In genomic region chr1:36496719-36497118, GRCm38 (mm10) we compare ENCODE assay signal across 13 mouse cellular contexts. TPM values are rescaled to one million over a fixed set of nuclear protein-coding genes. Genes with fewer than 3 reads are reported as not detected.
A peak's percentile ranks its signal among the peaks of the same experiment; 100 is the strongest.
DNase-seq lines count a peak whose midpoint lies in the region; ATAC-seq and TF ChIP-seq lines count a peak whose summit lies in the region.
"Had no signal": no experiment of that assay in that cellular context is flagged by ENCODE, and none has a peak within 500 bp of the region (broad histone marks: within the 10 kb centered on the region; RNA-seq: fewer than 3 reads in every experiment).

No protein-coding gene starts in this region.

- H3K4me2 ChIP-seq in heart, embryonic 11.5 days, result no peak overlapping the region
- H3K4me2 ChIP-seq in myocyte (ENCODE audit: low read depth), result peak overlapping the region; percentile 22
- H3K4me2 ChIP-seq: embryonic facial prominence, embryonic 15.5 days; hindbrain, embryonic 13.5 days; neural tube, embryonic 13.5 days had no signal

- H3K9me3 ChIP-seq in heart, embryonic 11.5 days (replicated peaks; ENCODE audit: control insufficient read depth, low read length), result no peaks in the 10 kb centered on the region
- H3K9me3 ChIP-seq: embryonic facial prominence, embryonic 15.5 days; hindbrain, embryonic 13.5 days; neural tube, embryonic 13.5 days had no signal

- no peak overlapping the region for H3ac ChIP-seq in myocyte (ENCODE audit: control insufficient read depth, insufficient read length)

- 59% methylated on average over 2 of the region's 2 CpGs for WGBS in heart, embryonic 11.5 days (ENCODE audit: insufficient replicate concordance)

- DNase-seq in adrenal gland, postnatal 10 days, result peak; percentile 42
- no peak for DNase-seq in adrenal gland, postnatal 25 days
- DNase-seq in heart, postnatal 4 days, result peak; percentile 49
- peak; percentile 28 for DNase-seq in lung, postnatal 36 days
- DNase-seq in lung, postnatal 25 days (ENCODE audit: low spot score), result no peak
- DNase-seq in c-Kit-positive CD71-positive TER-119-positive erythroid progenitor cells, embryonic 14.5 days (ENCODE audit: low spot score), result no peak
- DNase-seq: gastrocnemius, postnatal 25 days; spleen, adult 18-20 months had no signal

- H3K27ac ChIP-seq in heart, embryonic 11.5 days (ENCODE audit: low read depth, low read length), result no peak overlapping the region
- H3K27ac ChIP-seq: embryonic facial prominence, embryonic 15.5 days; hindbrain, embryonic 13.5 days; neural tube, embryonic 13.5 days had no signal

- no peak for TF ChIP-seq POLR2A in myocyte (IDR thresholded peaks at IDR 0.05; ENCODE audit: insufficient read length, low read depth)

- no peaks in the 10 kb centered on the region for H3K36me3 ChIP-seq in heart, embryonic 11.5 days (ENCODE audit: control insufficient read depth, insufficient read depth, low read length)
- peaks cover 11% of the 10 kb centered on the region for H3K36me3 ChIP-seq in myocyte (ENCODE audit: control insufficient read depth, insufficient read depth)

- no peak overlapping the region for H3K9ac ChIP-seq in heart, embryonic 11.5 days (ENCODE audit: low read depth, low read length)
- H3K9ac ChIP-seq: embryonic facial prominence, embryonic 15.5 days; neural tube, embryonic 13.5 days had no signal

- H3K4me1 ChIP-seq in heart, embryonic 11.5 days (ENCODE audit: control insufficient read depth, insufficient read depth, low read length), result peaks cover 10% of the 10 kb centered on the region
- H3K4me1 ChIP-seq: neural tube, embryonic 13.5 days had no signal

- ATAC-seq in heart, embryonic 11.5 days (replicated peaks; ENCODE audit: insufficient number of reproducible peaks, low FRiP score, low TSS enrichment), result no peak

- peaks cover 19% of the 10 kb centered on the region for H3K79me2 ChIP-seq in myocyte (ENCODE audit: control insufficient read depth, insufficient read depth)

- no peaks in the 10 kb centered on the region for H3K27me3 ChIP-seq in heart, embryonic 11.5 days (ENCODE audit: control insufficient read depth, insufficient read depth, low read length)
- H3K27me3 ChIP-seq in myocyte (ENCODE audit: control insufficient read depth, insufficient read depth, insufficient read length), result no peaks in the 10 kb centered on the region
- H3K27me3 ChIP-seq: embryonic facial prominence, embryonic 15.5 days; hindbrain, embryonic 13.5 days; neural tube, embryonic 13.5 days had no signal

- H3K4me3 ChIP-seq in heart, embryonic 11.5 days (ENCODE audit: low read depth, low read length), result no peak overlapping the region
- no peak overlapping the region for H3K4me3 ChIP-seq in myocyte
- H3K4me3 ChIP-seq: embryonic facial prominence, embryonic 15.5 days; hindbrain, embryonic 13.5 days; neural tube, embryonic 13.5 days had no signal

TF ChIP-seq in myocyte, 11 proteins besides CTCF, POLR2A, EP300 and RAD21:
- no peak for TF ChIP-seq MYOD1 (IDR thresholded peaks at IDR 0.05; ENCODE audit: control insufficient read depth in 1 of 3, insufficient read length in 2 of 3, low read depth in 2 of 3)
- no peak for TF ChIP-seq MAX (IDR thresholded peaks at IDR 0.05; ENCODE audit: low read depth)
- TF ChIP-seq TCF3 (IDR thresholded peaks at IDR 0.05; ENCODE audit: insufficient read length, low read depth), result no peak
- TF ChIP-seq REST (IDR thresholded peaks at IDR 0.05; ENCODE audit: insufficient read depth, insufficient read length), result no peak
- no peak for TF ChIP-seq E2F4 (IDR thresholded peaks at IDR 0.05; ENCODE audit: insufficient read depth)
- TF ChIP-seq MYOG (IDR thresholded peaks at IDR 0.05; ENCODE audit: control insufficient read depth in 1 of 3, insufficient read depth in 1 of 3, insufficient read length in 2 of 3, low read depth in 2 of 3), result no peak
- no peak for TF ChIP-seq CEBPB (IDR thresholded peaks at IDR 0.05; ENCODE audit: insufficient read depth, poor library complexity, severe bottlenecking)
- TF ChIP-seq POLR2AphosphoS2 (IDR thresholded peaks at IDR 0.05; ENCODE audit: insufficient read length, low read depth), result no peak
- no peak for TF ChIP-seq TCF12 (IDR thresholded peaks at IDR 0.05; ENCODE audit: insufficient read depth, poor library complexity, severe bottlenecking)
- TF ChIP-seq USF1 (IDR thresholded peaks at IDR 0.05; ENCODE audit: low read depth), result no peak
- no peak for TF ChIP-seq SRF (IDR thresholded peaks at IDR 0.05; ENCODE audit: control insufficient read depth, insufficient read length, low read depth)

RNA-seq across cellular contexts. Expression of gene Cnnm3, which starts 14.9 kb away (rescaled TPM):
- 10 to 100 TPM; 23.1 to 29.8 TPM for total RNA-seq in adrenal gland, postnatal 10 days (2021)
- total RNA-seq in adrenal gland, postnatal 25 days (2021), result 36.7 and 53.2 TPM in 2 replicates
- total RNA-seq in heart, postnatal 4 days (2021), result 10 to 100 TPM; 14.9 to 15.7 TPM
- polyA plus RNA-seq in heart, embryonic 11.5 days (2014; fragmentation: Nextera tagmentation; extraction: Ambion mirVana), result 2.5 and 3.9 TPM in 2 replicates
- 10.2 TPM for polyA plus RNA-seq in myocyte (2012; fragmentation: generic; extraction: Trizol)

RNA-seq across cellular contexts. Expression of gene Cnnm4, which starts 25.3 kb away (rescaled TPM):
- total RNA-seq in adrenal gland, postnatal 10 days (2021), result 1 to 10 TPM; 3.9 to 4.4 TPM
- 4.8 and 5.2 TPM in 2 replicates for total RNA-seq in adrenal gland, postnatal 25 days (2021)
- total RNA-seq in heart, postnatal 4 days (2021), result 1 to 10 TPM; 4.4 to 4.8 TPM
- polyA plus RNA-seq in heart, embryonic 11.5 days (2014; fragmentation: Nextera tagmentation; extraction: Ambion mirVana), result 6.6 and 6.9 TPM in 2 replicates
- polyA plus RNA-seq in myocyte (2012; fragmentation: generic; extraction: Trizol), result 21.6 TPM

RNA-seq across cellular contexts. Expression of gene Ankrd23, which starts 40.0 kb away (rescaled TPM):
- 10 to 100 TPM; 22.5 to 73.8 TPM for total RNA-seq in adrenal gland, postnatal 10 days (2021)
- total RNA-seq in adrenal gland, postnatal 25 days (2021), result 14.5 and 15.4 TPM in 2 replicates
- 100 to 1,000 TPM; 151 to 159 TPM for total RNA-seq in heart, postnatal 4 days (2021)
- 9.8 and 13.6 TPM in 2 replicates for polyA plus RNA-seq in heart, embryonic 11.5 days (2014; fragmentation: Nextera tagmentation; extraction: Ambion mirVana)
- 78.6 TPM for polyA plus RNA-seq in myocyte (2012; fragmentation: generic; extraction: Trizol)

RNA-seq across cellular contexts. Expression of gene Gm42417, which starts 42.5 kb away (rescaled TPM):
- total RNA-seq in adrenal gland, postnatal 10 days (2021), result 10 to 100 TPM; 10.2 to 32.9 TPM
- total RNA-seq in adrenal gland, postnatal 25 days (2021), result not detected in 2 replicates
- total RNA-seq in heart, postnatal 4 days (2021), result 10 to 100 TPM; 48.6 to 69.8 TPM
- 0.44 TPM in 1 of 2 replicates, not detected in the other for polyA plus RNA-seq in heart, embryonic 11.5 days (2014; fragmentation: Nextera tagmentation; extraction: Ambion mirVana)
- 0.13 TPM for polyA plus RNA-seq in myocyte (2012; fragmentation: generic; extraction: Trizol)
- polyA plus RNA-seq: hindbrain, embryonic 13.5 days had no signal

RNA-seq across cellular contexts. Expression of gene Ankrd39, which starts 50.5 kb away (rescaled TPM):
- total RNA-seq in adrenal gland, postnatal 10 days (2021), result 10 to 100 TPM; 12.9 to 21.6 TPM
- total RNA-seq in adrenal gland, postnatal 25 days (2021), result 16.5 and 19.7 TPM in 2 replicates
- 10 to 100 TPM; 16.0 to 18.5 TPM for total RNA-seq in heart, postnatal 4 days (2021)
- polyA plus RNA-seq in heart, embryonic 11.5 days (2014; fragmentation: Nextera tagmentation; extraction: Ambion mirVana), result 19.9 and 25.1 TPM in 2 replicates
- 17.9 TPM for polyA plus RNA-seq in myocyte (2012; fragmentation: generic; extraction: Trizol)

Comparison
In these comparisons a context has a peak if more than half of its experiments do, and no peak if none do; other contexts are left out.
1. DNase-seq: peak in adrenal gland, postnatal 10 days (single experiment), heart, postnatal 4 days (single experiment) and lung, postnatal 36 days (single experiment); none in adrenal gland, postnatal 25 days (single experiment), lung, postnatal 25 days (single experiment) and c-Kit-positive CD71-positive TER-119-positive erythroid progenitor cells, embryonic 14.5 days (single experiment).